Mouse (Mus musculus) right cerebral cortex, postnatal 10 days (tissue): ENCODE measurements around the gene Foxf2.

ENCODE experiments used
- DNase-seq, 2 experiments: peaks; one replicate each; pipeline ENCODE4 v3.0.0; 2021; ENCODE audit warnings: low spot score in 2 of 2

Gene Foxf2

GRCm38 (mm10) chr13:31626183-31626801 is 676 bp downstream of the Foxf2 start:
- DNase-seq = no peak

- no peak for DNase-seq
Measured at GRCm38 (mm10) chr13:31626991-31627625, 1.5 kb downstream of the Foxf2 start.

GRCm38 (mm10) chr13:31627864-31628690 is 2.5 kb downstream of the Foxf2 start:
- DNase-seq = no peak

GRCm38 (mm10) chr13:31628691-31629180 is 3.1 kb downstream of the Foxf2 start:
- DNase-seq = no peak

- no peak for DNase-seq
Measured at GRCm38 (mm10) chr13:31629321-31629851, 3.8 kb downstream of the Foxf2 start.

- DNase-seq = no peak
Measured at GRCm38 (mm10) chr13:31630051-31630450, 4.4 kb downstream of the Foxf2 start.

GRCm38 (mm10) chr13:31630551-31630950 is 4.9 kb downstream of the Foxf2 start:
- no peak for DNase-seq

GRCm38 (mm10) chr13:31631291-31631690 is 5.7 kb downstream of the Foxf2 start:
- DNase-seq = no peak

GRCm38 (mm10) chr13:31632450-31632849 is 6.8 kb downstream of the Foxf2 start:
- DNase-seq = peak in 1 of 2 experiments; percentile 65

GRCm38 (mm10) chr13:31633259-31633658 is 7.6 kb downstream of the Foxf2 start:
- DNase-seq = no peak

- no peak for DNase-seq
Measured at GRCm38 (mm10) chr13:31635546-31635945, 9.9 kb downstream of the Foxf2 start.

GRCm38 (mm10) chr13:31641517-31641916 is 15.9 kb downstream of the Foxf2 start:
- no peak for DNase-seq

GRCm38 (mm10) chr13:31652131-31652745 is 26.6 kb downstream of the Foxf2 start:
- no peak for DNase-seq

GRCm38 (mm10) chr13:31656249-31656648 is 30.6 kb downstream of the Foxf2 start:
- no peak for DNase-seq

GRCm38 (mm10) chr13:31658212-31658611 is 32.6 kb downstream of the Foxf2 start:
- DNase-seq = no peak

GRCm38 (mm10) chr13:31658963-31659362 is 33.3 kb downstream of the Foxf2 start:
- DNase-seq = peak; percentile 76 to 86

- DNase-seq = no peak
Measured at GRCm38 (mm10) chr13:31661211-31661610, 35.6 kb downstream of the Foxf2 start.

- no peak for DNase-seq
Measured at GRCm38 (mm10) chr13:31665376-31665775, 39.8 kb downstream of the Foxf2 start.

- DNase-seq = no peak
Measured at GRCm38 (mm10) chr13:31667919-31668524, 42.4 kb downstream of the Foxf2 start.

- peak; percentile 38 to 46 for DNase-seq
Measured at GRCm38 (mm10) chr13:31672093-31672492, 46.5 kb downstream of the Foxf2 start.
